Mouse (Mus musculus) liver, adult 2 months (tissue): ENCODE measurements around the gene Prpsap1.

Experiments
- CTCF ChIP-seq: fragments of 200-500 bp; IDR thresholded peaks from 2 replicates; pipeline ENCODE4 v1.5.1; 2011; ENCODE audit warnings: low read depth, low read length, control low read depth
- POLR2A ChIP-seq: fragments of 200-500 bp; IDR thresholded peaks from 2 replicates; pipeline ENCODE4 v1.6.1; 2011; ENCODE audit warnings: low read length, control low read depth; ENCODE audit not compliant: insufficient read depth; ENCODE audit errors: extremely low read depth

DNA sequence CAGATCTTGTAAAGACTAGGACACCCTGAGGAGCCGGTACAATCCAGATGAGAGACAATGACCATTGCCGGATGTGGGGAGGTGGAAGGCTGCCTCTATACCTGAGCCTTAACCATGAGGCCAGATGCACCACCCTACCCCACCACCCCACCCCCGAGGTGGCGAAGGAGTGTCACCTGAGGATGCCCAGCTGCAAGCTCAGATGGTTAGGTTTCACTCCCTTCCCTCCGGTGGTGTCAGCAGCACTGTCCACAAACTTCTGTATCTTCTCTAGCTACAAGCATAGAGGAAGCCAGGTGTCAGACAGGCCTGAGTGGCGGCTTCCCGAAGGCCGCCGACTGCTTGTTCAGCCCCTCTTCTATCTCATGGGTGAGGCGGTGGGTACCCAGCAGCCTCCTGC, 40.1 kb downstream of the Prpsap1 start:
- TF ChIP-seq CTCF: no peak
- no peak for TF ChIP-seq POLR2A
